In genomic region chr10:42678331-42678730, GRCm38 (mm10) we compare ENCODE assay signal across 8 mouse cellular contexts.
DNase-seq lines count a peak whose midpoint lies in the region; ATAC-seq and TF ChIP-seq lines count a peak whose summit lies in the region.

No protein-coding gene starts in this region.

- peak overlapping the region; percentile 88 for H3K4me3 ChIP-seq in liver, adult 2 months (ENCODE audit: insufficient read depth, low read depth, low read length)
- peak overlapping the region; percentile 93 for H3K4me3 ChIP-seq in embryonic facial prominence, embryonic 11.5 days (ENCODE audit: low read depth, low read length)
- H3K4me3 ChIP-seq in intestine, postnatal 0 days (ENCODE audit: low read depth, low read length) = peak overlapping the region; percentile 86
- H3K4me3 ChIP-seq in neural tube, embryonic 14.5 days (ENCODE audit: low read depth, low read length) = peak overlapping the region; percentile 95

- H3K4me2 ChIP-seq in embryonic facial prominence, embryonic 11.5 days (ENCODE audit: low read depth, low read length) = peak overlapping the region; percentile 87
- peak overlapping the region; percentile 79 for H3K4me2 ChIP-seq in intestine, postnatal 0 days (replicated peaks; ENCODE audit: low read depth)
- H3K4me2 ChIP-seq in neural tube, embryonic 14.5 days (ENCODE audit: low read depth, low read length) = peak overlapping the region; percentile 54

- H3K79me2 ChIP-seq in liver, adult 2 months (ENCODE audit: control insufficient read depth, insufficient read depth, low read length) = peaks cover 5% of the 10 kb centered on the region; the same call in 1 of the 2 replicates

- H3K9me3 ChIP-seq in embryonic facial prominence, embryonic 11.5 days (replicated peaks; ENCODE audit: control insufficient read depth, low read length) = no peaks in the 10 kb centered on the region
- H3K9me3 ChIP-seq in intestine, postnatal 0 days (ENCODE audit: control insufficient read depth) = no peaks in the 10 kb centered on the region
- H3K9me3 ChIP-seq in neural tube, embryonic 14.5 days (ENCODE audit: control insufficient read depth, low read length) = no peaks in the 10 kb centered on the region

- H3K27ac ChIP-seq in liver, adult 2 months (replicated peaks; ENCODE audit: insufficient read depth, low read depth, low read length) = no peak overlapping the region
- no peak overlapping the region for H3K27ac ChIP-seq in embryonic facial prominence, embryonic 11.5 days (replicated peaks; ENCODE audit: low read depth, low read length)
- no peak overlapping the region for H3K27ac ChIP-seq in intestine, postnatal 0 days (ENCODE audit: low read depth, low read length)
- no peak overlapping the region for H3K27ac ChIP-seq in neural tube, embryonic 14.5 days (ENCODE audit: low read depth, low read length)

- no peak for DNase-seq in liver, adult 2 months (ENCODE audit: extremely low read depth, low read depth, low spot score)
- no peak for DNase-seq in liver
- DNase-seq in embryonic facial prominence, embryonic 11.5 days (ENCODE audit: low spot score) = no peak
- DNase-seq in retina, postnatal 1 day = no peak
- DNase-seq in right cerebral cortex, postnatal 10 days (ENCODE audit: low spot score in 2 of 2) = no peak
- DNase-seq in gastrocnemius, postnatal 36 days = no peak

- peaks cover 2% of the 10 kb centered on the region; the same call in 1 of the 2 replicates for H3K36me3 ChIP-seq in liver, adult 2 months (ENCODE audit: control insufficient read depth, insufficient read depth, low read length)
- H3K36me3 ChIP-seq in embryonic facial prominence, embryonic 11.5 days (replicated peaks; ENCODE audit: control insufficient read depth, insufficient read depth, low read depth, low read length) = no peaks in the 10 kb centered on the region
- H3K36me3 ChIP-seq in intestine, postnatal 0 days (ENCODE audit: control insufficient read depth, insufficient read depth) = peaks cover 2% of the 10 kb centered on the region; the same call in 1 of the 2 replicates
- no peaks in the 10 kb centered on the region for H3K36me3 ChIP-seq in neural tube, embryonic 14.5 days (ENCODE audit: control insufficient read depth, insufficient read depth, low read length)

- 50% methylated on average over 6 of the region's 6 CpGs for WGBS in liver, adult 2 months
- 50% methylated on average over 6 of the region's 6 CpGs for WGBS in embryonic facial prominence, embryonic 11.5 days
- 45% methylated on average over 6 of the region's 6 CpGs for WGBS in intestine, postnatal 0 days
- 47% methylated on average over 6 of the region's 6 CpGs for WGBS in neural tube, embryonic 14.5 days

- H3K9ac ChIP-seq in liver, adult 2 months (ENCODE audit: low read depth, low read length) = peak overlapping the region; percentile 31; the same call in 1 of the 2 replicates
- no peak overlapping the region; the same call in 1 of the 2 replicates for H3K9ac ChIP-seq in embryonic facial prominence, embryonic 11.5 days (replicated peaks; ENCODE audit: low read length)
- H3K9ac ChIP-seq in intestine, postnatal 0 days (ENCODE audit: low read depth, low read length) = no peak overlapping the region
- H3K9ac ChIP-seq in neural tube, embryonic 14.5 days (replicated peaks; ENCODE audit: low read depth, low read length) = peak overlapping the region; percentile 81; the same call in 1 of the 2 replicates

- no peak for ATAC-seq in embryonic facial prominence, embryonic 11.5 days (replicated peaks; ENCODE audit: insufficient number of reproducible peaks, low FRiP score, low TSS enrichment, low read depth)
- ATAC-seq in intestine, postnatal 0 days = no peak
- peak; percentile 13 for ATAC-seq in neural tube, embryonic 14.5 days (ENCODE audit: low read depth)

- no peaks in the 10 kb centered on the region for H3K27me3 ChIP-seq in liver, adult 2 months (ENCODE audit: control insufficient read depth, insufficient read depth, low read length)
- no peaks in the 10 kb centered on the region; the same call in 1 of the 2 replicates for H3K27me3 ChIP-seq in embryonic facial prominence, embryonic 11.5 days (ENCODE audit: control insufficient read depth, insufficient read depth, low read length)
- H3K27me3 ChIP-seq in intestine, postnatal 0 days (replicated peaks; ENCODE audit: control insufficient read depth, insufficient read depth, low read length) = no peaks in the 10 kb centered on the region
- H3K27me3 ChIP-seq in neural tube, embryonic 14.5 days (ENCODE audit: control insufficient read depth, insufficient read depth, low read length) = no peaks in the 10 kb centered on the region

- H3K4me1 ChIP-seq in liver, adult 2 months (ENCODE audit: control insufficient read depth, insufficient read depth, low read length) = peaks cover 7% of the 10 kb centered on the region; the same call in 1 of the 2 replicates
- H3K4me1 ChIP-seq in embryonic facial prominence, embryonic 11.5 days (ENCODE audit: control insufficient read depth, insufficient read depth, low read length) = no peaks in the 10 kb centered on the region
- peaks cover 3% of the 10 kb centered on the region; the same call in 1 of the 2 replicates for H3K4me1 ChIP-seq in intestine, postnatal 0 days (replicated peaks; ENCODE audit: control insufficient read depth, insufficient read depth, low read length)
- H3K4me1 ChIP-seq in neural tube, embryonic 14.5 days (ENCODE audit: control insufficient read depth, insufficient read depth, low read length) = peaks cover 12% of the 10 kb centered on the region

- intact Hi-C loops in gastrocnemius, postnatal 36 days (cut with DNase I) = no loop called here

- no peak for TF ChIP-seq POLR2A in liver, adult 2 months (IDR thresholded peaks at IDR 0.05; ENCODE audit: extremely low read depth, insufficient read depth, low read length)

- TF ChIP-seq CTCF in liver, adult 2 months (IDR thresholded peaks at IDR 0.05; ENCODE audit: low read depth, low read length) = no peak
- no peak for TF ChIP-seq CTCF in intestine, postnatal 0 days (IDR thresholded peaks at IDR 0.05; ENCODE audit: low read depth)

Comparison
In these comparisons a context has a peak if more than half of its experiments do, and no peak if none do; other contexts are left out.
1. H3K9ac ChIP-seq: peak in liver, adult 2 months (single experiment) and neural tube, embryonic 14.5 days (single experiment); none in embryonic facial prominence, embryonic 11.5 days (single experiment) and intestine, postnatal 0 days (single experiment).
2. Peak in every context shown above with its lines, with median percentiles within 50 percentile points of each other: H3K4me3 ChIP-seq and H3K4me2 ChIP-seq.